Mouse (Mus musculus): ENCODE data around the gene Naa80. TPM values are rescaled to one million over a fixed set of nuclear protein-coding genes. Genes with fewer than 3 reads are reported as not detected.
A peak's percentile ranks its signal among the peaks of the same experiment; 100 is the strongest.

Gene Naa80
- polyA plus RNA-seq, 1 experiment = 10.1 TPM

DNA sequence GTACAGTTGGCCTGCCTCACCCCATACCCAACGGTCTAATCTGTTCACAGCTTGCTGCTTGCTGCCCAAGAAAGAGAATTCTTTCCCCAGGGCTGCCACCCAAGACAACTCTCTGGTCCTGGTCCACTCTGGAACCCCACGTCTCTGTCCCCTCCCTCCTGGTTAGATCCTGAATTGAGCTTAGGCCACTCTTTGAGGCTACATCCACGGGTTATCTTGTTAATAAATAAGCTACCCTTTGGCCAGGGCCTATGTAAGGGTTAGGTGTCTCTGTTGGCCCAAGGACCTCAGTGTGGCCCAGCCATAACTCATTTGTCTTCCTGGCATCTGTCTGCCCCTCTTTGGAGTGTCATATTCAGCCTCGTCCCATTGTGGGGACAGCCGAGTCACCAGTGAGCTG lies 19.7 kb downstream of the Naa80 start:
- no peak for TF ChIP-seq GATA1 (IDR thresholded peaks at IDR 0.05; ENCODE audit: low read length)
- no peak for TF ChIP-seq TAL1 (IDR thresholded peaks at IDR 0.05; ENCODE audit: low read length)
- Histone ChIP-seq H3K36me3 (ENCODE audit: control insufficient read depth) (peaks cover 27% of the 10 kb centered on the region), H3K4me3 (replicated peaks) (no peak overlapping the region), H3K9me3 (ENCODE audit: control insufficient read depth, low read length) (no peaks in the 10 kb centered on the region), H3K4me1 (ENCODE audit: control insufficient read depth) (peaks cover 53% of the 10 kb centered on the region), H3K27me3 (ENCODE audit: control insufficient read depth) (peaks cover 37% of the 10 kb centered on the region)

DNA sequence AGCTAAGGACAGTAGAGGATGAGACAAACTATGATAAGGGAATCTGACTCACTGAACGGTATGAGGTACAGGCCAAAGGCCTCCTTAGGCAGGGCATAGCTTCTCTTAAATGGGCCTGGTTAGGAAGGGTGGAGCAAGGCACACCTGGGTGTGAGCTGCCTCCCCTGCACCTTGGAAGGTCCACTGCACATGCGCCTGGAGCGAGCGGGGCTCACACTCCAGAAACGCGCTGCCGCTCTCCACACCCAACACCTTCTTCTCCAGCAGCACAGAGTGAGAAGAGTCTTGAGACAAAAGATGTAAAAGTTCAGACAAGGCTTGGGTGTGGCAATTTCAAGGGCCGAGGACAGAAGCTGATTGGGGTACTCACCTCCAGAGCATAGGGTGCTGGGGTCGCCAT lies 20.7 kb downstream of the Naa80 start:
- no peak overlapping the region for H3K4me3 ChIP-seq (replicated peaks)
- peaks cover 43% of the 10 kb centered on the region for H3K27me3 ChIP-seq (ENCODE audit: control insufficient read depth)
- H3K36me3 ChIP-seq (ENCODE audit: control insufficient read depth) = peaks cover 16% of the 10 kb centered on the region
- TF ChIP-seq GATA1 (IDR thresholded peaks at IDR 0.05; ENCODE audit: low read length) (no peak), TAL1 (IDR thresholded peaks at IDR 0.05; ENCODE audit: low read length) (no peak)
- H3K4me1 ChIP-seq (ENCODE audit: control insufficient read depth) = peaks cover 45% of the 10 kb centered on the region
- no peaks in the 10 kb centered on the region for H3K9me3 ChIP-seq (ENCODE audit: control insufficient read depth, low read length)

DNA sequence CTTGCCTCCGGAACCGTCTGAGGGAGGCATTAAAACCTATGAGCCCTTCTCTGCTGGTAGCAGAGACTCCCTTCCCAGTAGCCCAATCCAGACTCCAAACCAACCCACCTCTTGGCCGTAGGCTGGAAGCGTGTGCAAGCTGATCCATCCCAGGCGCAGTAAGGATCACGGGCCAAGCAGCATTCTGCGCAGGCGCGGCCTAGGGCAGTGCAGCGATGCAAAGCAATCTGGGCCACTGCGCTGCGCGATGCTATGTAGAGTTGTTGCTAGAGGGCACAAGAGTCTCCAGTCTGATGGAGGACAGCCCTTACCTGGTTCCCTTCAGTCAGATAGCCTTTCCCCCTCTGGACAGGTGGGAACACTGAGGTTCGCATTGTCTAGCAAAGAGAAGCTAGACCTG lies 21.2 kb downstream of the Naa80 start:
- Histone ChIP-seq H3K4me3 (replicated peaks) (no peak overlapping the region), H3K4me1 (ENCODE audit: control insufficient read depth) (peaks cover 47% of the 10 kb centered on the region), H3K36me3 (ENCODE audit: control insufficient read depth) (peaks cover 12% of the 10 kb centered on the region), H3K27me3 (ENCODE audit: control insufficient read depth) (peaks cover 45% of the 10 kb centered on the region), H3K9me3 (ENCODE audit: control insufficient read depth, low read length) (no peaks in the 10 kb centered on the region)
- TF ChIP-seq TAL1 (IDR thresholded peaks at IDR 0.05; ENCODE audit: low read length) (no peak), GATA1 (IDR thresholded peaks at IDR 0.05; ENCODE audit: low read length) (no peak)

DNA sequence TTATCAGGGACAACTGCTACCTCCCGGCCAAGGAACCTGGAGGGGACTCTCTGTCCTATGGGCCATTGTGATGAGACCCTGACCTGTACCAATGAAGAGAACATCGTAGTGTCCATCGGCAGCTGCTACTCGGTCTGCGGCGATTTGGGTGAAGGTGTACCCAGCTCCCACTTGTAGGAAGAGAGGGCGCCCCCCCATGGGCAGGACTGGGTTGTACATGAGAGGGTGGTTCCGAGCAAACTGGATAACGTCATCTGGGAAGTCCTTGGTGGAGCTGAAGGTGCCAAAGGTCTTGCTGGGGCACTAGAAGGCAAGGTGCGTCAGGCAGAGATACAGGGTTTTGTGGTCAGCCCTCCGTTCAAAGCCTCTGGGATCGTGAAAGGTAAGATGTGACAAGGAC lies 22.1 kb downstream of the Naa80 start:
- H3K27me3 ChIP-seq (ENCODE audit: control insufficient read depth) = peaks cover 49% of the 10 kb centered on the region
- TF ChIP-seq TAL1 (IDR thresholded peaks at IDR 0.05; ENCODE audit: low read length) = no peak
- no peak for TF ChIP-seq GATA1 (IDR thresholded peaks at IDR 0.05; ENCODE audit: low read length)
- peaks cover 55% of the 10 kb centered on the region for H3K4me1 ChIP-seq (ENCODE audit: control insufficient read depth)

DNA sequence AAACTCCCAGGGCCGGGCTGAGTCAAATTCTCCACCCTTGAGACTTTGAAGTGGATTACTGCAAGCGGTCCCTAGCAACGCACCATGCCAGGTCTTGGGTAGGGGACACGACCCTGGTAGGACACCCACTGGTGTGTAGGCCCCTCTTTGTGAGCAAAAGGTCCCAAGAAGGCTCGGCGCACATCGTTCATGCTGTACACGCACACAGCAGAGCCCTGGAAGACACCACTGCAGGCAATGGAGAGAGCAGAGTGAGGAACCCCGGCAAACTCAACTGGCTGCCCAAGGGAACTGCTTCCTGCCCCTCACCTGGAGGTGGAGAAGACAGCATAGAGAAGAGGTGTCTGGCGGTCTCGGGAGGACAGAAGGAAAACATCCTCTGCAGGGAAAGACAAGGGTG lies 22.6 kb downstream of the Naa80 start:
- TF ChIP-seq GATA1 (IDR thresholded peaks at IDR 0.05; ENCODE audit: low read length) = no peak
- no peak for TF ChIP-seq TAL1 (IDR thresholded peaks at IDR 0.05; ENCODE audit: low read length)
- no peaks in the 10 kb centered on the region; the same call in 1 of the 2 replicates for H3K36me3 ChIP-seq (ENCODE audit: control insufficient read depth)
- H3K27me3 ChIP-seq (ENCODE audit: control insufficient read depth) = peaks cover 49% of the 10 kb centered on the region
- no peak overlapping the region for H3K4me3 ChIP-seq (replicated peaks)
- peaks cover 51% of the 10 kb centered on the region for H3K4me1 ChIP-seq (ENCODE audit: control insufficient read depth)
- H3K9me3 ChIP-seq (ENCODE audit: control insufficient read depth, low read length) = no peaks in the 10 kb centered on the region

More for the DNA sequence above, 22.1 kb downstream of the Naa80 start:
- H3K4me3 ChIP-seq (replicated peaks) = no peak overlapping the region
- no peaks in the 10 kb centered on the region for H3K9me3 ChIP-seq (ENCODE audit: control insufficient read depth, low read length)
- peaks cover 5% of the 10 kb centered on the region for H3K36me3 ChIP-seq (ENCODE audit: control insufficient read depth)

DNA sequence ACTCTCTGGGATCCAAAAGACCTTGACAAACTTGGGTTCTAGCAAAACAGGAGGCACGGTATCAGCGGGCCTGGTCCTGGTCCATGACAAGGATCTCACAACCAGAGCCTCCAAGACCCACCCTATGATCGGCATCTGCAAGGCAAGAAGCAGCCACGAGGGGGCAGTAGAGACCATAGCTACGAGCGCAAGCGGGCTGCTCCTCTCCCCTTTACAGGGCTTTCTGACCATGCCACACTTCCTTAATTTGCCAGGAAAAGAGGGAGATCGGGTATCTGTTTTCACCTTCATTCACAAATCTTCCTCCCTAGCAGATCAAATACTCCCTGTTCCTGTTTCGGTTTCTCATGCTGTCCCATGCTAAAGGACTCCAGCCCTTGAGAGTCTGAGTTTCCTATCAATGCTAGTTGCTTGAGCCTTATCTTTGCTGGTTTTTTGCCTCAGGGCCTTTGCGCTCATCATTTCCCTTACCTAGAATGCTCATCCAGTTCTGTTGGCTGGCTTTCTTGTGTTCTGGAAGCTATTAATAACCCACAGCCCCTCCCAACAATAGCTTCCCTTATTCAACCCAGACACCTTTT lies 23.5 kb downstream of the Naa80 start:
- peaks cover 52% of the 10 kb centered on the region for H3K4me1 ChIP-seq (ENCODE audit: control insufficient read depth)
- peaks cover 51% of the 10 kb centered on the region for H3K27me3 ChIP-seq (ENCODE audit: control insufficient read depth)

DNA sequence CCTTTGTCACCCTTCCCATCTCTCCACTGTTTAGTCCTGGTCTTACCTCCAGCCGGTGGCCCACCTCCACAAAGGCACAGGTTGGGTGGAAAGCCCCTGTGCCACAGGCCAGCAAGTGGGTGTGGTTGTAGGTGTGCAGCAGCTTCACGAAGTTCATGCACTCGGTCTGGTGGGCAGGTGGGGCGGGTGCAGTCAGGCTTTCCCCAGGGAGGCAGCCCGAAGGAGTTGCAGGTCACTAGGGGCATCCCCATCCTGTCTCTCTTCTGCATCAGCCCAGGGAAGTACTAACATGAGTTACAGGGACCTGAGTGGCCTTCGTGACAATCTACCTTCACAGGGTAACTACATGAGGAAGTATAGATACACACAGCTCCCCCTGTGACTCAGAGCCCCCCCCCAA lies 24.6 kb downstream of the Naa80 start:
- Histone ChIP-seq H3K4me3 (replicated peaks) (no peak overlapping the region), H3K36me3 (ENCODE audit: control insufficient read depth) (no peaks in the 10 kb centered on the region), H3K27me3 (ENCODE audit: control insufficient read depth) (peaks cover 49% of the 10 kb centered on the region), H3K4me1 (ENCODE audit: control insufficient read depth) (peaks cover 58% of the 10 kb centered on the region), H3K9me3 (ENCODE audit: control insufficient read depth, low read length) (no peaks in the 10 kb centered on the region)
- no peak for TF ChIP-seq GATA1 (IDR thresholded peaks at IDR 0.05; ENCODE audit: low read length)

More for the DNA sequence above, 23.5 kb downstream of the Naa80 start:
- TF ChIP-seq TAL1 (IDR thresholded peaks at IDR 0.05; ENCODE audit: low read length) = no peak
- TF ChIP-seq GATA1 (IDR thresholded peaks at IDR 0.05; ENCODE audit: low read length) = peak; percentile 30; the same call in 1 of the 2 replicates
- Histone ChIP-seq H3K9me3 (ENCODE audit: control insufficient read depth, low read length) (no peaks in the 10 kb centered on the region), H3K36me3 (ENCODE audit: control insufficient read depth) (no peaks in the 10 kb centered on the region), H3K4me3 (replicated peaks) (peak overlapping the region; percentile 39)

DNA sequence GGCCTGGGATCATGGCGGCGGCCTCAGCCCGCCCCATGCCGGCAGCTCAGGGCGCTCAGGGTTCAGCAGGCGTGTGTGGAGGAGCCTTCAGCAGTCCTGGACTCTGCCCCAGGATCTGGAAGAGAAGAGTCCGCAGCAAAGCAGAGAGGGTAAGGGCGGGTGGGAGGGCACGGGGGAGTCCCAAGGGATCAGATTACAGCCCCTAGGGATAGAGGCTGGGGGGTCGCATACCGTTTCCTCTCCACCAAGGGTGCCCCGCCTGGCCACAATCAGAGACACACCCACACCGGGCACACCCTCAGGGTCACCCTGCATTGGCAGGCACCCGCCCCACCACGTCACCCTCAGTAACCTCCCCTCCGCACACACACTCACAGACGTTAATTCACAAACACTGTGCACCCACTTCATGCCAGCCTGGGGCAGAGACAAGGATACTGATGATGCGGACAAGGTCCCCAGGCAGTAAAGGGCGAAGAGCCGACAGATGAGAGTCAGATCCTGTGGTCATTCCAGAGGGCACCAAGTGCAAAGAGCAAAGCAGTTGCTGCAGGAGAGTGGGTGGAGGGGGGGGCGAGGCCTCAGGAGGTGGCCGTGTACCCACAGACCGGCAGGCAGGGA lies 26.5 kb downstream of the Naa80 start:
- Histone ChIP-seq H3K27me3 (ENCODE audit: control insufficient read depth) (peaks cover 30% of the 10 kb centered on the region), H3K36me3 (ENCODE audit: control insufficient read depth) (no peaks in the 10 kb centered on the region), H3K9me3 (ENCODE audit: control insufficient read depth, low read length) (no peaks in the 10 kb centered on the region), H3K4me1 (ENCODE audit: control insufficient read depth) (peaks cover 56% of the 10 kb centered on the region), H3K4me3 (replicated peaks) (no peak overlapping the region)
- no peak for TF ChIP-seq GATA1 (IDR thresholded peaks at IDR 0.05; ENCODE audit: low read length)
- no peak for TF ChIP-seq TAL1 (IDR thresholded peaks at IDR 0.05; ENCODE audit: low read length)

DNA sequence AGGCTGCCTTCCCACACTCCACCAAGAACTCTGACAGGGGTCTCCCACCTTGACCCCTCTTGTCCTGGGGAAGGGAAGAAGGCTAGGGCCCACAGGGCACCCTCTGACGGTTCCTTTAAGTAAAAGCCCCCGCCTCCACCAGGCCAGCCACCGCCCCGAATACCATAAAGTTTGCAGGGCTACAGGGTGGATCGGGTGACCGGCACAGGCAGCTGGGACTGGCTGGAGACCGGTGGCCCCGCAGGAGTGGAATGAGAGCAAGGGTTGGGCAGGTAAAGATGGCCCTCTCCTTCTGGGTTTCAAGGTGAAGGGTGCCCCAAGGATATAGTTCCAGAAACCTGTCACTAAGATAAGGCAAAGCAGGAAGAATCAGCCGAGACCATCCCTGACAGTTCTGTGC lies 27.9 kb downstream of the Naa80 start:
- no peaks in the 10 kb centered on the region for H3K9me3 ChIP-seq (ENCODE audit: control insufficient read depth, low read length)
- peaks cover 52% of the 10 kb centered on the region for H3K4me1 ChIP-seq (ENCODE audit: control insufficient read depth)
- no peak overlapping the region for H3K4me3 ChIP-seq (replicated peaks)
- H3K27me3 ChIP-seq (ENCODE audit: control insufficient read depth) = peaks cover 18% of the 10 kb centered on the region
- no peaks in the 10 kb centered on the region for H3K36me3 ChIP-seq (ENCODE audit: control insufficient read depth)
- TF ChIP-seq GATA1 (IDR thresholded peaks at IDR 0.05; ENCODE audit: low read length) (no peak), TAL1 (IDR thresholded peaks at IDR 0.05; ENCODE audit: low read length) (no peak)

All from erythroblast, embryonic 14.5 days (primary cell).